Mouse (Mus musculus): ENCODE measurements at regions not wholly inside any gene's neighbourhood (a gene's known extent, or its start where the extent isn't known, plus 50 kb on each side); places are given as distances from the start of the nearest gene placed in this dataset.

GRCm38 (mm10) chr4:95193028-95193427 is 141.0 kb upstream of the Jun start:
- no peak overlapping the region for H3K4me3 ChIP-seq (ENCODE audit: low read depth, low read length)
- H3K27me3 ChIP-seq (ENCODE audit: control insufficient read depth, insufficient read depth, low read length) = no peaks in the 10 kb centered on the region
- peak overlapping the region; percentile 67 for H3K27ac ChIP-seq (ENCODE audit: insufficient read depth, low read depth, low read length)
- peaks cover 34% of the 10 kb centered on the region; the same call in 1 of the 2 replicates for H3K4me1 ChIP-seq (ENCODE audit: control insufficient read depth, insufficient read depth, insufficient read length, low read length)
- TF ChIP-seq POLR2A (IDR thresholded peaks at IDR 0.05; ENCODE audit: low read depth, low read length) (no peak), CTCF (IDR thresholded peaks at IDR 0.05; ENCODE audit: extremely low read depth, insufficient read length, insufficient replicate concordance, low read depth, low read length) (no peak)
- H3K36me3 ChIP-seq (ENCODE audit: control insufficient read depth, insufficient read depth, low read length) = no peaks in the 10 kb centered on the region
- 4% methylated on average over 4 of the region's 4 CpGs for WGBS

GRCm38 (mm10) chr4:95193473-95193872 is 141.5 kb upstream of the Jun start:
- Histone ChIP-seq H3K4me3 (ENCODE audit: low read depth, low read length) (no peak overlapping the region), H3K36me3 (ENCODE audit: control insufficient read depth, insufficient read depth, low read length) (no peaks in the 10 kb centered on the region), H3K4me1 (ENCODE audit: control insufficient read depth, insufficient read depth, insufficient read length, low read length) (peaks cover 34% of the 10 kb centered on the region; the same call in 1 of the 2 replicates), H3K27me3 (ENCODE audit: control insufficient read depth, insufficient read depth, low read length) (no peaks in the 10 kb centered on the region), H3K27ac (ENCODE audit: insufficient read depth, low read depth, low read length) (peak overlapping the region; percentile 67)
- 57% methylated on average over 4 of the region's 4 CpGs for WGBS
- TF ChIP-seq POLR2A (IDR thresholded peaks at IDR 0.05; ENCODE audit: low read depth, low read length) (no peak), CTCF (IDR thresholded peaks at IDR 0.05; ENCODE audit: extremely low read depth, insufficient read length, insufficient replicate concordance, low read depth, low read length) (no peak)

- TF ChIP-seq CTCF (IDR thresholded peaks at IDR 0.05; ENCODE audit: extremely low read depth, insufficient read length, insufficient replicate concordance, low read depth, low read length) = no peak
- TF ChIP-seq POLR2A (IDR thresholded peaks at IDR 0.05; ENCODE audit: low read depth, low read length) = no peak
- H3K4me3 ChIP-seq (ENCODE audit: low read depth, low read length) = no peak overlapping the region
- H3K27ac ChIP-seq (ENCODE audit: insufficient read depth, low read depth, low read length) = no peak overlapping the region
- H3K4me1 ChIP-seq (ENCODE audit: control insufficient read depth, insufficient read depth, insufficient read length, low read length) = peaks cover 38% of the 10 kb centered on the region; the same call in 1 of the 2 replicates
- WGBS = 73% methylated on average over 5 of the region's 5 CpGs
- no peaks in the 10 kb centered on the region for H3K27me3 ChIP-seq (ENCODE audit: control insufficient read depth, insufficient read depth, low read length)
- H3K36me3 ChIP-seq (ENCODE audit: control insufficient read depth, insufficient read depth, low read length) = no peaks in the 10 kb centered on the region
Measured at GRCm38 (mm10) chr4:95194621-95195455, 142.8 kb upstream of the Jun start.

- no peak for TF ChIP-seq CTCF (IDR thresholded peaks at IDR 0.05; ENCODE audit: extremely low read depth, insufficient read length, insufficient replicate concordance, low read depth, low read length)
- TF ChIP-seq POLR2A (IDR thresholded peaks at IDR 0.05; ENCODE audit: low read depth, low read length) = no peak
- no peak overlapping the region for H3K27ac ChIP-seq (ENCODE audit: insufficient read depth, low read depth, low read length)
- no peak overlapping the region for H3K4me3 ChIP-seq (ENCODE audit: low read depth, low read length)
- peaks cover 48% of the 10 kb centered on the region; the same call in 1 of the 2 replicates for H3K4me1 ChIP-seq (ENCODE audit: control insufficient read depth, insufficient read depth, insufficient read length, low read length)
- no peaks in the 10 kb centered on the region for H3K36me3 ChIP-seq (ENCODE audit: control insufficient read depth, insufficient read depth, low read length)
- 82% methylated on average over 2 of the region's 2 CpGs for WGBS
- H3K27me3 ChIP-seq (ENCODE audit: control insufficient read depth, insufficient read depth, low read length) = no peaks in the 10 kb centered on the region
Measured at GRCm38 (mm10) chr4:95196106-95196505, 144.1 kb upstream of the Jun start.

- WGBS = 20% methylated on average over 7 of the region's 7 CpGs
- Histone ChIP-seq H3K27ac (ENCODE audit: insufficient read depth, low read depth, low read length) (no peak overlapping the region), H3K27me3 (ENCODE audit: control insufficient read depth, insufficient read depth, low read length) (no peaks in the 10 kb centered on the region), H3K4me3 (ENCODE audit: low read depth, low read length) (no peak overlapping the region), H3K4me1 (ENCODE audit: control insufficient read depth, insufficient read depth, insufficient read length, low read length) (peaks cover 40% of the 10 kb centered on the region; the same call in 1 of the 2 replicates), H3K36me3 (ENCODE audit: control insufficient read depth, insufficient read depth, low read length) (no peaks in the 10 kb centered on the region)
- TF ChIP-seq CTCF (IDR thresholded peaks at IDR 0.05; ENCODE audit: extremely low read depth, insufficient read length, insufficient replicate concordance, low read depth, low read length) = no peak
- no peak for TF ChIP-seq POLR2A (IDR thresholded peaks at IDR 0.05; ENCODE audit: low read depth, low read length)
Measured at GRCm38 (mm10) chr4:95197077-95197711, 145.2 kb upstream of the Jun start.

GRCm38 (mm10) chr4:95199394-95199793 is 147.4 kb upstream of the Jun start:
- H3K4me3 ChIP-seq (ENCODE audit: low read depth, low read length) = no peak overlapping the region

GRCm38 (mm10) chr4:95200130-95200529 is 148.1 kb upstream of the Jun start:
- TF ChIP-seq POLR2A (IDR thresholded peaks at IDR 0.05; ENCODE audit: low read depth, low read length) = no peak
- no peak for TF ChIP-seq CTCF (IDR thresholded peaks at IDR 0.05; ENCODE audit: extremely low read depth, insufficient read length, insufficient replicate concordance, low read depth, low read length)
- WGBS = 29% methylated on average over 7 of the region's 7 CpGs
- Histone ChIP-seq H3K27ac (ENCODE audit: insufficient read depth, low read depth, low read length) (no peak overlapping the region), H3K27me3 (ENCODE audit: control insufficient read depth, insufficient read depth, low read length) (no peaks in the 10 kb centered on the region), H3K4me3 (ENCODE audit: low read depth, low read length) (no peak overlapping the region), H3K4me1 (ENCODE audit: control insufficient read depth, insufficient read depth, insufficient read length, low read length) (peaks cover 25% of the 10 kb centered on the region; the same call in 1 of the 2 replicates), H3K36me3 (ENCODE audit: control insufficient read depth, insufficient read depth, low read length) (no peaks in the 10 kb centered on the region)

More at GRCm38 (mm10) chr4:95199394-95199793, 147.4 kb upstream of the Jun start:
- Histone ChIP-seq H3K4me1 (ENCODE audit: control insufficient read depth, insufficient read depth, insufficient read length, low read length) (peaks cover 25% of the 10 kb centered on the region; the same call in 1 of the 2 replicates), H3K36me3 (ENCODE audit: control insufficient read depth, insufficient read depth, low read length) (no peaks in the 10 kb centered on the region), H3K27ac (ENCODE audit: insufficient read depth, low read depth, low read length) (no peak overlapping the region), H3K27me3 (ENCODE audit: control insufficient read depth, insufficient read depth, low read length) (no peaks in the 10 kb centered on the region)
- 91% methylated on average over 5 of the region's 5 CpGs for WGBS
- TF ChIP-seq POLR2A (IDR thresholded peaks at IDR 0.05; ENCODE audit: low read depth, low read length) = no peak
- no peak for TF ChIP-seq CTCF (IDR thresholded peaks at IDR 0.05; ENCODE audit: extremely low read depth, insufficient read length, insufficient replicate concordance, low read depth, low read length)
